Mouse (Mus musculus) adipocyte (in vitro differentiated cells): ENCODE results near the gene Pcgf2.
A peak's percentile ranks its signal among the peaks of the same experiment; 100 is the strongest.
"Not testable (repeated sequence)": the region's sequence is repeated elsewhere in the genome, so short reads cannot be mapped to it uniquely, and the experiment has no call there.

Experiments used
- DNase-seq: peaks from one replicate; pipeline ENCODE4 v3.0.0-alpha.2; 2016; ENCODE audit warnings: low spot score

Pcgf2 gene

DNA sequence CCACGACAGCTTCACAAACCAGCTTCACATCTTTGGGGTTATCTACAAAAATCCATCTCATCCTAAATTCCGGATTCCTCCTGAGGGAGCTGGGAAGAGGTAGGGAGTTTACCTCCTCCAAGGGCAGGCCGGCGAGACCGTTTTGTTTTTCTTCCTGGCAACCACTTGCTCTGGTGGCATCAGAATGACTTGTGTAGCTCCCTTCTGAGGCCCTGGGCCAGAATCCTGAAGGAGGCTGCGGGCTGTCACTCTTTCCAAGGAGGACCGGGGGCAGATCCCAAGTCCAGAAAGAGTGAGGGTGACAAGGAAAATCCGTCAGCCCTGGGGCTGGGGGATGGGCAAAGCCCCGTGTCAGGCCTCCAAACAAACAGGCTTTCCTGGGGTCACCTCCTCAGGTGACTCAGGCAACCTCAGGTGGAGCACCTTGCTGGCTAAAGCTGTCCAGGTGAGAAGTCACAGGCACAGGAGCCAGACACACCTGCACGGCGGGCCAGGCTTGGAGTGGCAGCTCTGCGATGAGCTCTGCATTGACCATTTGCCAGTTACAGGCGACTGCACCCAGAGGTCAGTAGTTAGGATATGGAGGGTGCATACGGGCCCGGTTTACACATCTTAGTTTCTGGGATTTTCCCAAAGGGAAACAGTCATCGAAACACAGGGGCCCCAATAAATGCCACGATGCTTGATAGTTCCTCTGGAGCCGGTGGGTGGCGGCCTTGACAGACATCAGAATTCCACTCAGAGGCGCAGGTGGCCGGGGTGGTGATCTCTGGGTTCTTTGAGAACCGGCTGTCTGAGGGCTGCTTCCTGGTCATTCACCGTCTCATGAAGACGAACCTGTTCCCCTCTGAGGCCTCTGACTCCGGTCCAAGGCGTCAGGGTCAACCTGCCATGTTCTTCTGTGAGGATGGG, 17.3 kb upstream of the Pcgf2 start:
- DNase-seq: no peak

DNA sequence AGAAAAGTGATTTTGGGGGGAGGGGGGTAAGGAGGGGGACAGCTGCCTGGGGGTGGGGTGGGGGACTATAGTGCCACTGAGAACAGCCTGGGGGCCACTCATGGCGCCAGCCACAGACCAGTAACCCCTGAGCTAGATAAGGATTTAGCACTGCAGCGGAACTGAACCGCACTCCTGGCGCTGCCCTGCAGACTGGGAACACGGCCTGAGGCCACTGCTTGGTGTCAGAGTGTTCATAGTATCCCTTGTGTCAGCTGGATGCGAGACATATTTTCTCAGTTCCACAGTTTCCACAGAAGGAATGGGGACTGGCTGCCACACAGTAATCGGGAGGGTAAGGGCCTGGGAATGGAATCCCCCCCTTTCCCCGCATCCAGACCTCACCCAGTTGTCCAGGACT, 15.7 kb upstream of the Pcgf2 start:
- DNase-seq: no peak

DNA sequence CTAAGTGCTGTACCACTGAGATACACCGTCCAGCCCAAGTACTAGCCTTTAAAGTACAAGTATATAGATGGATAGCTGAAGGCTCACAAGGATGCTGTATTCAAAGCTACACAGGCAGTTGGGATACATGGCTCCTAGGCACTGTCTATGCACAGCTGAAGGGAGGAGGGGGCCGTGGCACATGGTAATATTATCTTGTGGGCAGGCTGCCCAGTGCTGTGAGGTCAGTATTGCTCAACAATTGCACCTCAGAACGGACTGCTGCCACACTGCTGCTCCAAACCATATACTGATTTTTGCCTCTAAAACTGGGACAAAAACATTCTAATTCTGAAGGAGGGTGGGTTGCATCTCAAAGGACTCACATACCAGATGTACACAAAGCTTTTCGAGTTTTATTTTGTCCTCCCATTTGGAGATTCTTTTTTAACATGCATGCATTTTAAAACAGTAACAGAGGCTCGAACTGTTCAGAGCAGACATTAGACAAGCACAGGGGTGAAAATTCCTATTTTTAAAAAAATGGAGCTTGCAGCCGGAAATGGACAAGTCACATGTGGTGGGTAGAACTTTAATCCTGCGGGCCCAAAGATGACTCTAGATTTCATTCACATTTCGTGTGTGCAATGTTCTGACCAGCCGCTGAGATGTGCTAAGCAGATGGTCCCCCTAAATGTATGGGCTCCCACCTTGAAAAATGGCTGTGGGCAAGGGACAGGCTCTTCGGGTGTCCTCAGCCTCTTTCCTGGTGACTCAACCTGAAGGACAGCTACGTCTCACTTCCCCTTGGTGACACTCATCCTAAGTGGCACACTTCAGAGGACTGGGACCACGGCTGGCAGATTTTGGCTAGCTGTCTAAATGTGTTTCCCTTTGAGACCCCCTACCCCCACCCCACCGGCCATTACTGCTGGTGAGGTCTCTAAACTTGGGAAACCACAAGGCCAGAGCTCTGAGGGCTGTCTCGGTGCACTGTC, 14.8 kb upstream of the Pcgf2 start:
- peak; percentile 76 for DNase-seq

DNA sequence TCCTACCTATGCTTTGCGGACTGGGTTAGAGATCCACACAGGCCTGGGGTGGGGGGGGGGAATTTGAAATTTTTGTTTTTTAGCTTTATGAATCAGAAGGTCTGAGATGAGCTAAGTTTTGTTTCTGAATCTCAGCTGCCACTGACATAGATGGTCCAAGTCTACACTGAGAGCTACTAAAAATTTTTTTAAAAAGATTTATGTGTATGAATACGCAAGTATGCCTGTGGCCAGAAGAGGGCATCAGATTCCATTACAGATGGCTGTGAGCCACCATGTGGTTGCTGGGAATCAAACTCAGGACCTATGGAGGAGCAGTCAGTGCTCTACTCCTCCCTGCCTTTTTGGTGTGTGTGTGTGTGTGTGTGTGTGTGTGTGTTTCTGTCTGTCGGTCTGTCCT, 14.1 kb upstream of the Pcgf2 start:
- no peak for DNase-seq

DNA sequence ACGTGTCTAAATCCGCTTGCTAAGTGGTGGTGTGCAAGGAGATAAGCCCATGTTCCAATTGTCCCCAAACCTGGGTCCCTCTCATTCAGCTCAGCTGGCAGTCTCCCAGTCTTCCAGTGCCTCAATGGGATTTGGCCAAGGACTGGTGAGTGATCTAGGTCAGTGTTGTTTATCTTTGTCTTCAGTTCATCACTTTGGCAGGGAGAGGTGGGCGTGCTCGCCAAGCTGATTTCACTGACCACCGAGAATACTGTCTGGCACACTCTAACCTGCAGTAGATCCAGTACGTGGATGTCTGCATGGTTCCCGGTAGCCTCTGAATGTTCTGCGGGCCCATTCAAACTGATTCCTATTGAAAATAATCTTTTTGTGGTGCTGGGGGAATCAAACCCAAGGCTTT, 13.6 kb upstream of the Pcgf2 start:
- DNase-seq: peak; percentile 36

DNA sequence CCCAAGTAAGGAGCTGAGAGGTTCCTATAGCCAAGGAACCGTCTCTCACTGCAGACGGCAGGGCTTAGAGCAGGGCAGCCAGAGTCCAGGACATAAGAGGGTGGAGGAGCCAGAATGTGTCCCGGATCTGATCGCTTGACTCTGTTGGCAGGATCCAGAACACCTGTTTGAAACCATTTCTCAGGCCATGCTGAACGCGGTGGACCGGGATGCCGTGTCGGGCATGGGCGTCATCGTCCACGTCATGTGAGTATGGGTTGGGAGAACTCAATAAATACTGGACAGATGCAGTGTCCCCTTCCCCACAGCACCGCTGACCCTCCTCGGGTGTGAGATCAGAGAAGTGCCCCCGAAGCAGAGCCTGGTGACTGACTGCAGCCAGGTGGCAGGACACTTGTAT, 12.0 kb upstream of the Pcgf2 start:
- DNase-seq: no peak

DNA sequence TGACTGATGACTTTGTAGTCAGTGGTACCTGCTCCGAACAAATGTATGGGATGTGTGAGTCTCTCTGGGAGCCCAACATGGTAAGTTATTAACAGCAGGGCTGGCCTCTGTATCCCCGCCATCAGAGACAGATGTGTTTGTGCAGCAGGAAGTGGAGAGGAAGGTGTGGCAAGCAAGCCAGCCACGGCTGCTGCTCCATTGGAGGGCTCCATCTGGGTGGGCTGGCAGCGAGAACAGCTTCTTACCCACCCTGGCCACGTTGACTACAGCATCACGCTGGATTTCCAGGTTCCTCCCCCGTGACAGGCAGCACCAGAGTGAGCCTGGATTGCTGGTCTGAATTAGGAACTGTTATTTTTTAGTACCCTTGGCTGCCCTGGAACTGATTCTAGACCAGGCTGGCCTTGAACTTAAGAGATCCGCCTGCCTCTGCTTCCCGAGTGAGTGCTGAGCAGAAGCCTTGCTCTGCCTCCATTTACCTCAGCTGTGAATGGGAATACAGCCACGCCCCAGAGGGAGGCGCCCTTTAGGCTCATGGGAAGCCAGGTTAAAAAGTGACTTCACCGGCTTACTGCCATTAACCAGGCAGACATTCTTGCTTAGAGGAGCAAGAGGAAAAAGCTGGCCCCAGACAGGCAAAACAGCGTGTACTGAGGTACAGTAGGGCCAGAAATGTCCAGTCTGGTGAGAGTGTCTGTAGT, 11.1 kb upstream of the Pcgf2 start:
- no peak for DNase-seq

DNA sequence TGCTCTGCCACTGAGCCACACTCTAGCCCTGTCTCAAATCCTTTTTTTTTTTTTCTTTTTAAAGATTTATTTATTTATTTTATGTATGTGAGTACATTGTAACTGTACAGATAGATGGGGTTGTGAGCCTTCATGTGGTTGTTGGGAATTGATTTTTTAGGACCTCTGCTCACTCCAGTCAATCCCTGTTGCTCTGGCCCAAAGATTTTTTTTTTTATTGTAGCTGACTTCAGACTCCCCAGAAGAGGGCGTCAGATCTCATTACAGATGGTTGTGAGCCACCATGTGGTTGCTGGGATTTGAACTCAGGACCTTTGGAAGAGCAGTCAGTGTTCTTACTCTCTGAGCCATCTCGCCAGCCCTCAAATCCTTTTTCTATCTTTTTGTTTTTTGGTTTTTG, 9.8 kb upstream of the Pcgf2 start:
- not testable (repeated sequence) for DNase-seq

DNA sequence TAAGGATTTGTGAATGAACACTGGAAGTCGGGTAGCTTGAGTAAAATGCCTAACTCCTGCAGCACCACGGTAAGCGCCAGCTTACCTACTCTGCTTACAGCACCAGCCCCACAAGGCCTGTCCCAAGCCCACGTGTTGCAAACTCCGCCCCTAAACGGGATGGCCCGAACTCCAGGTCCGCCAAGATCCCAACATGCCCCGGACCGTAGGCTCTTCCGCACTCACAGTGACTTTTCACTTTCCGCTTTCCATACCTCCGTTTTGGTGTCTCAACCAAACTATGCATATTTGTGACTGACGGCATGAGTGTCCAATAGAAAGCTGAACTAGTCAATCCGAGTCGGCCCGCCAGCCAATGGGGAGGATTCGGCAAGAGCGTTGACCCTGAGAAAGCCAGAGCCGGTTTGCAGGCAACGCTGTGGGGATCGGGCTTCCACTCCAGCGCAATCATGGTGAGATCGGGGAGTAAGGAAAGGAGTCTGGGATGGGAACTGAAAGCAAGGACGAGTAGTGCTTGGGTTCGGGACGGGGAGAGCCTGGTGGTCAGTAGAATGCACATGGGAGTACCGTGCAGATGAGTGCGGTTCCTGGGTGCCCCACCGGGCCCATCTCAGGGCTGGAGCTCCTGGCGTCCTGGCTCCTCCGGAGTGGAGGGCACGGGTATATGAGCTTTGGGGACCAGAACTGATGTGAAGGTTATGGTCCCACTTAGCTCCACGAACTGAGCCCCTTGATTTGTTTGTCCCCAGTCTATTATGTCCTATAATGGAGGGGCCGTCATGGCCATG, 2.9 kb upstream of the Pcgf2 start, which contains the start of gene Psmb3:
TSS of gene Psmb3 (plus strand) at position 361 of the 788 bp plus-strand sequence.
- peak; percentile 100 for DNase-seq

DNA sequence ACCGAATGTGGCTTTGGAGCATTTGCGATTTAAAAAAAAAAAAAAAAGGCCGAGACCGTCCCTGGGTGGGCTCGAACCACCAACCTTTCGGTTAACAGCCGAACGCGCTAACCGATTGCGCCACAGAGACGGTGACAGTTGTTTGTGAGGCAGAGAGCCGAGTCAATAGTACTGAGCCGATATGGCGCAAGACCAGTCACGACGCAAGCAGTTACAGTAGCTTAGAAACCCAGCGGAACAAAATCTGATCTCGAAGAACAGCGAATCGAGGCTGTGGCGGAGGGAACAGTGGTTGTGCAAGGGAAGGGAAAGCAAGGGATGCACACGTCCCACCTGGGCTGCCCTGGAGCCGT, 2.1 kb upstream of the Pcgf2 start:
- peak; percentile 96 for DNase-seq

DNA sequence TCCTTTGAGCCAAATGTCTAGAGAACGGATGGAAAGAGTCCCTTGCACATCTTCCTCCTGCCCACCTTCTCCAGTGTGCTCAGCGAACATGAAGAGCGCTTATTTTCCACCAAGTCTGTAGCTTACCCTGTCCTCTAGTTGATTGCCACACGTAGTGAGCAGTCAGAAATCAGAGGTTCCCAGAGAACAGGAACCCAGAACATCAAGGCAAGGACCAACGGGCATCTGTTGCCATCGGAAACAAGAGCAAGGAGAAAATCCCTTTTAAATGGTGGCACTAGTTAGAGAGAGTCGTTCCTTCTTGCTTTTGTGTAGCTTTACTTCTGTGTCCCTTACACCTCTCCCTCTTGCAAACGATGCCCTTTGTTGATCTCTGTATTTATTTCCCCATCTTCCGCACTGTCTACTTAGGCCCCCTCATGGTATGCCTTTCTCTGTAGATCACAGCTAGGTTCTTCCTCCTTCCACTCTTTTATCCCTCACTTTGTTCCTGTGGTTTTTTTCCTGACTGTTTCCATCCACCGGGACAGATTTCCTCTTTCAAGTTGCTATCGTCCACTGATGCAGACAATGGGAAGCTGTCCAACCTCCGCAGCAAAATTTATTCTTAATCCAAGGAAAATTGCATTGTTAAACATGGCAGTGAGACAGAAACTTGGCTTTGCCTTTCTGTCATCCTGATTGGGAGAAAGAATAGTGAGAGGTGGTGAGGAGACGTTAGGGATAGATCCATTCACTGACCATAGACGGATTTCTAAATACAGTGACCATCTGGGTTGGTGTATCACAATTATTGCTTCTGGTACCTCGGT, 1.5 kb upstream of the Pcgf2 start:
- DNase-seq: no peak

DNA sequence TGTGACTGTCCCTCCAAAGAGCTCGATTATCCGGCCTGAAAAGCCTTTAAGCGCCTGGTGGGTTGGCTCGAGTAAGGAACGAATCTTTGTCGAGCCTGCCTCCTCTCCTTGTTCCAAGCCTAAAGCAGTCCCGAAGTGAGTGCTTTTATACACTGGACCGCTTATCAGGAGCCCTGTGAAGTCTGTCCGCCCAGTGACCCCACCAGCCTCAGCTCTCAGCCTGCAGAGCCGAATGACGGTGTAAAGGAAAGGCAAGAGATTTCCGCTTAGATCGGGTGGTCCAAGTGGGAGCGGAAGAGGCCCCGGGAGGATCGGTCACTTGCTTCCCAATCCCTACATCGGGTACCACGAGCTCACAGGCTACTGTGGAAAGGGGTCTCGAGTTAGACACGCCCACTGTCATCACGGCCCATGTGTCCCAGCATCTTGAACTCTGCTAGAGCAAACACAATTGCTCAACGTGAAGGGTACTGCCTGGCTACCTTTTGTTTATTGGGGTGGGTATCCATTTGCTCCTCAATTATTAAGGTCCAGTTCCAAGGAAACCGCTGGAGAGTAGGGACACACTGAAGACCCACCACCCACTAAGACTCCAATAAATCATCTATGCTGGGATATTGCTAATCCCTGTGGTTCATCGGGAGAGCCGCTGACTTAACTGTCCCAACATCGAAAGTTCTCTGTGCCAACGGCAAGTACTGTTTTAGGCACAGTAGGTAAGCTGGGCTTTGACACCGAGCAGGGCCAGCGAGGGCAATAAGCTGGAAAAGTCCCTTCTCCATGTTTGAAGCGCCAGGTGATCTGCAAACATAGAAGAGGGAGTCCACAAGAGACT, 666 bp upstream of the Pcgf2 start:
- DNase-seq: no peak

DNA sequence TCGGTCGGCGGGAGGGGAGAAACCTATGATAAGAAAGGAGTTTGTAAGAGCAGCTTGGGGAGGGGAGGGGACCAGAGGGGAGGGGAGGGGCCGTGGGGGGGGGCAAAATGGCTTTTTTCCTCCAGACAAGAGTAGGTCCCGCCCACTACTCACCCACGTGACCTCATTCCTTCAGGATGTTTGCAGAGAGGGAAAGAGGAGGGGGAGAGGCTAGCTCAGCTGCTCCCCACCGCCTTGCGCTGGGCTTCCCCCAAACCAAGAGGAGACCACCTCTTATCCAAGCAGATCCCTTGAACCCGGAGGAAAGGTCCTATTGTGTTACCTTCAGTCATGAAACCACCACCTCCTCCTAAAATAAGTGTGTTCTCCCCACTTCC, 683 bp downstream of the Pcgf2 start:
- DNase-seq: peak; percentile 92

DNA sequence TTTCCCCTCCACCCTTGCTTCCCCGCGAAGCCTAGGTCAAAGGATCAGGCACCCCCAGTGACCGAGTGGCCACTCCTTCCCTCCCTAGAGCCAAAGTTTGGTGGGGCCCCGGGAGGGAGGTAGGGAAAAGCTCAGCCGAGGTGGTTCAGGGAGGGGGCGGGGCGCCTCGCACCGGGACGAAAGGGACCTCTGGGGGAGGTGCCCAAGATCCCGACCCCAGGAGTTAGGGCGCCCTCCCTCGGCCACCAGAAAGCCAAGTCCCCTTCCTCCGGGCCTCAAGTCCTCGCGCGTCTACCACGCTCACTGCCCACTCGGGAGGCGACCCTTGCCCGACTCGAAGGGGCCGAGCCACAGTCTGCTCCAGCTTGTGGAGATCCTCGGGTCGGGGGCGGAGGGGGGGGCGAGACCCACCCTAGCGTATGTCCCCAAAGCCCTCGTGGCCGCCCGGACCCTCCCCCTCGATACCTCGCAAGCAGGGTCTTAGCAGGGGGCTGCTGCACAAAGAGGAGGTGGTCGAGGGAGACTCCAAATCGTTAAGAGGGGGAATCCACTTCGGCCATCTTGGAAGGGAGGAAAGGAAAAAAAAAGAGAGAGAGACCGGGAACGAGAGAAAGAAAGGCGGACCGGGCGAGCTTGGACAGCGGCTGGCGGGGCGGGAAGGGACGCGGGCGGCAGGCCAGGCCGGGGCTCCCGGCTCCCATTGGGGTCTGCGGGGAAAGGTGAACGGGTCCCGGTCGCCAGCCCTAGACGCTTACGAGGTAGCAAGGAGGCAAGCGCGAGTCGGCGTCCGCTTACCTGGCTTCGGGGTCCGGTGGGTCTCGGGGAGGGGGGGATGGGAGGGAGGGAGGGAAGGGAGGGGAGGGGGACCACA, 1.3 kb downstream of the Pcgf2 start:
- DNase-seq: peak; percentile 75

DNA sequence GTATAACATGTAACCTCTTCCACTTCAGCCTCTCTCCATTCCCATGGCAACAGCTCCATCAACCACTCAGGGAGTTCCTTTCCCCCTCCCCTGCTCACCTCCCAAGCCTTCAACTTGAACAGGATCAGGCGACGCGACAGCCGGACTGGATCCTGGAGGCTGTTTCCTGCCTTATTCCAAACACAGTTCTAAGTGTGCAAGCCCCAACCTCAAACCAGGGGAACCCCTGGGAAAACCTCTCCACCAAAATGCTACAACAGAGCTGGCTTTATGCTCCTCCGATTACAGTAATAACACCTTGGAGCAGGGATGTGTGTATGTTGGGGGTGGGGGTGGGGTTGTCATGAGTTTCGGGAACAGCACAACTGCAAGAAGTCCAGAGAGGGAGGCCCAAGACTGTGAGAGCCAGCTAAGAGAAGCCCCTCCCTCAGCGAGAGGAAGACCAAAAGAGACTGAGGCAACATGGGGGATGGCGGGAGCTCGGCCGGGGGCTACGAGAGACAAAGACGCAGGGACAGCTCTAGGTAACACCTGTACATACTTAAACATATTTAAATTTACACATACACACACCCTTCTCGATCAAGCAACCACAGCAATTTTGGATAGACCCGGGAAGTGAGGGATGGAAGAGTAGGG, 2.3 kb downstream of the Pcgf2 start:
- DNase-seq: no peak

DNA sequence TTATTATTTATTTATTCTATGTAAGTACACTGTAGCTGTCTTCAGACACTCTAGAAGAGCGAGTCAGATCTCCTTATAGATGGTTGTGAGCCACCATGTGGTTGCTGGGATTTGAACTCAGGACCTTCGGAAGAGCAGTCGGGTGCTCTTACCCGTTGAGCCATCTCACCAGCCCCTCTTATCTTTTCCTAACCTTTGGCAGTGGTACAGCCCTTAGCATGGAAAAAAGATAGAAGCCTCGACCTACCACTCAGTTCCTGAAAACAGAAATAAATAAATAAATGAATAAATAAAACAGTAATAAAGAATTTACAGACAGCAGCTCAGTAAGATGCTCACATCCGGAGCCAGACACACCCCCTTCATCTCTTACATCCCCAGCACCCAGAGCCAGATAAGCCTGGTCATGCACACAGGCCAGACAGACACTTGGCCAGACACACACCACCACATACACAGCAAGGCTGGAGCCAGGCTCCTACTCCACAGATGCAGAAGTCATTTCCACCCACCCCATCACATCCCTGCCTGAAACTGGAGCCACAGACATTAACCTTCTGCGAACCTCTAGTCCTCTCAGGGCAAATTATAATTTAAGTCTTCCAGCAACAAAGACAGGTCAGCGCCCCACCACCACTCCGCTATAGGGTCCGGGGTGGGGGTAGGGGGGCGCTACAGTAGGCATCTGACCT, 3.0 kb downstream of the Pcgf2 start:
- DNase-seq: no peak

DNA sequence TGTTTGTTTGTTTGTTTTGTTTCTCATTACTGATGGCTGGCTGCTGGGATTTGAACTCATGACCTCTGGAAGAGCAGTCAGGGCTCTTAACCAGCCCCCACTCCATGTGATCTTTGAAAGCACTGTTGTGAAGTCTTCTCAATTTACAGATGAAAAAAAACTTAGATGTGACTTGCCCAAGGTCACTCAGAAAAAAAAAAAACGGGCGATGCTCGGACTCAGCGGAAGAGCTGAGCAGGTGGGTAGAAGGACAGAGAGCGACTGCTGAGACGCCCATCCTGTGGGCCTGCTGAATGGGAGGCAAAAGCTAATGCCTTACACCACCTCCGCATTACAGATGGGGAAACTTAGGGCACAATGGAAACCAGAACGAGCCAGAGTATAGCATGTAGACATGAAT, 3.6 kb downstream of the Pcgf2 start:
- no peak for DNase-seq
